7 mouse cellular contexts compared by ENCODE assay signal in genomic region chr7:72149073-72149472, GRCm38 (mm10).
DNase-seq lines count a peak whose midpoint lies in the region; ATAC-seq lines count a peak whose summit lies in the region.

No protein-coding gene starts in this region.

- no peak for ATAC-seq in hindbrain, embryonic 14.5 days (ENCODE audit: low FRiP score)
- no peak for ATAC-seq in hindbrain, embryonic 13.5 days (ENCODE audit: low FRiP score)

- H3K27me3 ChIP-seq in hindbrain, embryonic 14.5 days (ENCODE audit: control insufficient read depth, insufficient read depth, low read length), result no peaks in the 10 kb centered on the region
- no peaks in the 10 kb centered on the region for H3K27me3 ChIP-seq in hindbrain, embryonic 13.5 days

- 0 out of 2 replicates have a peak, but pooled peaks cover 2% of the 10 kb centered on the region for H3K4me1 ChIP-seq in hindbrain, embryonic 14.5 days (replicated peaks; ENCODE audit: control insufficient read depth, insufficient read depth, low read length)
- H3K4me1 ChIP-seq in hindbrain, embryonic 13.5 days (replicated peaks), result peaks cover 15% of the 10 kb centered on the region; the same call in 1 of the 2 replicates

- H3K27ac ChIP-seq in hindbrain, embryonic 14.5 days, result no peak overlapping the region
- H3K27ac ChIP-seq in hindbrain, embryonic 13.5 days, result no peak overlapping the region

- H3K4me2 ChIP-seq in hindbrain, embryonic 14.5 days (replicated peaks), result no peak overlapping the region
- H3K4me2 ChIP-seq in hindbrain, embryonic 13.5 days, result no peak overlapping the region

- no peaks in the 10 kb centered on the region for H3K36me3 ChIP-seq in hindbrain, embryonic 14.5 days (replicated peaks; ENCODE audit: control insufficient read depth, insufficient read depth)
- no peaks in the 10 kb centered on the region for H3K36me3 ChIP-seq in hindbrain, embryonic 13.5 days

- peak; percentile 80 for DNase-seq in hindbrain, embryonic 14.5 days (ENCODE audit: low spot score)
- peak; percentile 31 for DNase-seq in ES-CJ7 (ENCODE audit: low read depth, low spot score)
- DNase-seq in adrenal gland, postnatal 14 days, result peak; percentile 50
- DNase-seq in kidney, postnatal 4 days, result peak; percentile 74 to 78
- peak; percentile 13 for DNase-seq in retina, postnatal 7 days (ENCODE audit: low read depth, low spot score)
- DNase-seq in thymus, postnatal 14 days, result no peak

- H3K4me3 ChIP-seq in hindbrain, embryonic 14.5 days (replicated peaks; ENCODE audit: low read length), result no peak overlapping the region
- H3K4me3 ChIP-seq in hindbrain, embryonic 13.5 days, result no peak overlapping the region

- 13% methylated on average over 3 of the region's 3 CpGs for WGBS in hindbrain, embryonic 14.5 days
- 19% methylated on average over 3 of the region's 3 CpGs for WGBS in hindbrain, embryonic 13.5 days

- no peak overlapping the region for H3K9ac ChIP-seq in hindbrain, embryonic 14.5 days
- H3K9ac ChIP-seq in hindbrain, embryonic 13.5 days, result no peak overlapping the region

- no peaks in the 10 kb centered on the region for H3K9me3 ChIP-seq in hindbrain, embryonic 14.5 days (ENCODE audit: control insufficient read depth, low read length)
- H3K9me3 ChIP-seq in hindbrain, embryonic 13.5 days, result no peaks in the 10 kb centered on the region
